Mouse (Mus musculus) CD4-positive, CD25-positive, alpha-beta regulatory T cell, adult 2 months (primary cell): Measurements from ENCODE around the gene Rbbp8nl.

Experiments
- DNase-seq: peaks from one replicate; pipeline ENCODE4 v3.0.0-alpha.2; 2012; ENCODE audit warnings: low read depth, low spot score

Gene Rbbp8nl

DNA sequence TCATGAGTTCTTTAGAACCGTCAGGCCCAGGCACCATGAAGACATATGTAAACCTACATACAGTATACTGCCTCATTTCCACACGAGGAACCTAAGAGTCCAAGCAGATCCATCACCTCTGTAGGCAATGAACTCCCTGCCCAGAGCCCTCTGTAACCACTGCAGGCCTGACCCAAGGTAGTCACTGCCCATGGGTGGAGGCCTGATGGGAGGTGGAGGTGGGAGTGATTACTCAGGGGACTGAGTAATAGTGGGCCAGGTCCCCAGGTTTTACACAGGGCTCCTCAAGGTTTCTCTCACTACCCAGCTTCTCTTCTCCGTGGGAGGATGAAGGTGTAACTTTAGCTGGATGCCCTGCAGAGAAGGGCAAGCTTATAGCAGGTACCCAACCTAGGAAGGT, 60.5 kb downstream of the Rbbp8nl start:
- DNase-seq: no peak

DNA sequence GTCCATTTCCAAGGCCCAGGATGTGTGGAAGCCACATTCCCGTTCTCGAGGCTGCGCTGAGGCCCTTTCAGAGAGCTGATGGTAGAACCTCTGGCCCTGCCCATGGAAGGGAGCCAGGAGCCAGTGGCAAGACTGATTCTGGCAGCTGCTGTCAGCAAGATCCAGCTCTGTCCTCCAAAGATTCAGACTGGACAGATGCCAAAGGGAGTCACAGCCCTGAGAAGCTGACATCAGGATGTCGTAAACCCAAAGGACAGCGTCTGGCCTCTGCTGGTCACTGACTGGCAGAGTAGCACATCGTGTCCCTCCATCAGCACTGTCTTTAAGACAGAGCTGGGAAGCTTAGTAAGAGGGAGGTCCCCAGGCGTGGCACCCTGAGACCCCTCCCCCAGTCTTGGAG, 61.1 kb downstream of the Rbbp8nl start:
- no peak for DNase-seq

DNA sequence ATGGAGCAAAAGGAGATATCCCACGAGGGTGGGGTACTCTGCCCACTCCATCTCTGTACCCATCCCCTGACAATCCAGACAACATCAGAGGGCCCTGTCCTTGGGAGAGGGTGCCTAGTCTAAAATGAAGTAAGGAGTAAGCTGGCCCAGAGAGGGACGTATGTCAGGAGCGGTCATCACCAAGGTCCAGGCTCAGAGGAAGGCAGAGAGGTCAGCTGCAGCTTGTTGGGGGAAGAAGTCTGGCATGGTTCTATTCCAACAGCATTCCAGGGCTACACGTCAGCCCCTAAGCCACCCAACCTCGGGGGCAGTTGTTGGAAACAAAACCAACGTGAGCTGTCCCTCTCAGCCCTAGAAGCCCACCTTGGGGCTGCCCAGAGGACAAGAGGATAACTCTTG, 61.6 kb downstream of the Rbbp8nl start:
- DNase-seq: no peak
